Mouse (Mus musculus): ENCODE data around the gene Tuba1c. TPM values are rescaled to one million over a fixed set of nuclear protein-coding genes. Genes with fewer than 3 reads are reported as not detected.
A peak's percentile ranks its signal among the peaks of the same experiment; 100 is the strongest.

The Tuba1c gene
- polyA plus RNA-seq, 1 experiment from 2014 or later: 159 TPM

DNA sequence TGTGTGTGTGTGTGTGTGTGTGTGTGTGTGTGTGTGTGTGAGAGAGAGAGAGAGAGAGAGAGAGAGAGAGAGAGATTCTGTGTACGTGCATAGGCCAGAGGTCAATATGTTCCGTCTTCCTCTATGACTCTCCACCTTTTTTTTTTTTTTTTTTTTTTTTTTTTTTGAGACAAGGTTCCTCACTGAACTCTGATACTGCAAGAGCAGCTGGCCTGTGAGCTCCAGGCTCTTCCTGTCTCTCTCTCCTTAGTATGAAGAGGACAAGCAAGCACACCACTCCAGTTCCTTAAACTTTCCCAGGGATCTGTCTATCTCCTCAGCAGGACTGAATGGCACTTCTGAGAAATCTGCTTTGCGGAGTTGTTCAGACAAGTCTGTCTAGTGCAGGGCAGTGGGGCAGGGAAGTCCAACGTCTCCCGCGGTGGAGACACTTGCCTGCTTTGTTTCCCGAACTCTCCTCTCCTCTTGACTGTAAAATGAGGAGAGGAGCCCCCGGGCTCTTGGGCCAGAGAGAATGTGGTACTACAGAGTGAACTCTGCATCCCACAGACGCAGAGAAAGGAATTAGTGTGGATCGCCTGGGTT, 725 bp upstream of the Tuba1c start:
- ATAC-seq (ENCODE audit: low FRiP score, low TSS enrichment): no peak
- H3K4me1 ChIP-seq (replicated peaks; ENCODE audit: control insufficient read depth, insufficient read depth): peaks cover 10% of the 10 kb centered on the region; the same call in 1 of the 2 replicates
- H3K9me3 ChIP-seq (ENCODE audit: control insufficient read depth, low read length): no peaks in the 10 kb centered on the region

DNA sequence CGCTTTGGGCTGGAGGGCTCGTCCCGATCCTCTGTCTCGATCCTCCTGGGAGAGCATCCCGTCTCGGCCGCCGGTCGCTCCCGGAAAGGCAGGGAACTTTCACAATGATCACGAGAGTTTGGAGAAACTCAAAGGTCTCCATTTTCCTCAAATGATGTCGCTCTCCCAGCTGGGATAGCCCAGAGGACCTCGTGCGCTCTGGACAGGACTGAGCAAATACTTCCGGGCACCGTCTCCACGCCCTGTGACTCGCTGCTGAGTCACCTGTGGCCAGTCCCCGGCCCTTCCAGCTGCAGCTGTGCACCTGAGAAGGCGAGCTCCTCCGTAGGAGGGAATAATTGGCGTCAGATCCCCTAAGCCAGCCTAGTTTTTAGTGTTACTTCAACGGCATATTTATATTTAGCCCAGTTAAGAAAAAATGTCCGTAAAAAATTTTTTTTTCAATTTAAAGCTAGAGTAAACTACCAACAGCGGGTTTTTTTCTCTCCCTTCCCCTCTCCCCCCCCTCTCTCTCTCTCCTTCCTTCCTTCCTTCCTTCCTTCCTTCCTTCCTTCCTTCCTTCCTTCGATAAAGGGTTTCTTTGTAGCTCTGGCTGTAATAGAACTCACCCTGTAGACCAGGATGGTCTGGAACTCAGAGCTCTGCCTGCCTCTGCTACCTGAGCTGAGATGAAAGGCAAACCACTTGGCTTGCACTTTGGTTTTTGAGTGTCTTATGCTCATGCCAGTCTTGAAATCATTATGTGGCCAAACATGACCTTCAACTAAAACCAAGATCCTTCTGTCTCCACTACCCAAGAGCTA, 1.1 kb downstream of the Tuba1c start:
- H3K27ac ChIP-seq (replicated peaks): peak overlapping the region; percentile 93
- DNase-seq (ENCODE audit: low spot score) (peak; percentile 90), ATAC-seq (ENCODE audit: low FRiP score, low TSS enrichment) (peak; percentile 85)
- no peaks in the 10 kb centered on the region for H3K9me3 ChIP-seq (ENCODE audit: control insufficient read depth, low read length)
- H3K4me1 ChIP-seq (replicated peaks; ENCODE audit: control insufficient read depth, insufficient read depth): peaks cover 10% of the 10 kb centered on the region; the same call in 1 of the 2 replicates
- peaks cover 12% of the 10 kb centered on the region for H3K36me3 ChIP-seq (ENCODE audit: control insufficient read depth, insufficient read depth, low read length)
- peak overlapping the region; percentile 83 for H3K9ac ChIP-seq (ENCODE audit: low read length)
- TF ChIP-seq CTCF (IDR thresholded peaks at IDR 0.05; ENCODE audit: low read depth): no peak
- TF ChIP-seq EP300 (optimal IDR thresholded peaks at IDR 0.05): no peak
- H3K4me2 ChIP-seq (replicated peaks; ENCODE audit: low read depth): peak overlapping the region; percentile 75
- H3K27me3 ChIP-seq (ENCODE audit: control insufficient read depth, insufficient read depth, low read length): no peaks in the 10 kb centered on the region
- WGBS: 6% methylated on average over 26 of the region's 26 CpGs
- peak overlapping the region; percentile 71 for H3K4me3 ChIP-seq (ENCODE audit: low read depth, low read length)

More for the DNA sequence above, 725 bp upstream of the Tuba1c start:
- Histone ChIP-seq H3K27me3 (ENCODE audit: control insufficient read depth, insufficient read depth, low read length) (no peaks in the 10 kb centered on the region), H3K9ac (ENCODE audit: low read length) (peak overlapping the region; percentile 83), H3K36me3 (ENCODE audit: control insufficient read depth, insufficient read depth, low read length) (no peaks in the 10 kb centered on the region), H3K4me3 (ENCODE audit: low read depth, low read length) (peak overlapping the region; percentile 71), H3K27ac (replicated peaks) (peak overlapping the region; percentile 93), H3K4me2 (replicated peaks; ENCODE audit: low read depth) (peak overlapping the region; percentile 75)
- no peak for TF ChIP-seq EP300 (optimal IDR thresholded peaks at IDR 0.05)
- no peak for TF ChIP-seq CTCF (IDR thresholded peaks at IDR 0.05; ENCODE audit: low read depth)
- no peak for DNase-seq (ENCODE audit: low spot score)
- WGBS: 6% methylated on average over 10 of the region's 10 CpGs

DNA sequence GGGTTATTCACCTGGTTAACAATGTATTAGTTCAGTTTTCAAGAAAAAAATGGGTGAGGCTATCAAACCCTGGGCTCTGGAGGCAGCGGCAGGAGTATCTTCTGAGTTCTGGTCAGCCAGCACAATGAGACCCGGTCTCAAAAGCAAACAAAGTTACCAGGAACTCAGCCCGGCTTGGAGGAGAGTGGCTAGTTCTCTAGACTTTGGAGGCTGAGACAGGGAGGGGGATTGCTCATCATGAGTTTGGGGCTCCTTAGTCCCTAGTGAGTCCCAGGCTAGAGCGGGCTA, 1.6 kb downstream of the Tuba1c start:
- H3K27ac ChIP-seq (replicated peaks): peak overlapping the region; percentile 93
- peak overlapping the region; percentile 71 for H3K4me3 ChIP-seq (ENCODE audit: low read depth, low read length)
- DNase-seq (ENCODE audit: low spot score): no peak
- H3K9me3 ChIP-seq (ENCODE audit: control insufficient read depth, low read length): no peaks in the 10 kb centered on the region
- no peak for ATAC-seq (ENCODE audit: low FRiP score, low TSS enrichment)
- peak overlapping the region; percentile 83 for H3K9ac ChIP-seq (ENCODE audit: low read length)
- H3K4me2 ChIP-seq (replicated peaks; ENCODE audit: low read depth): peak overlapping the region; percentile 75
- H3K4me1 ChIP-seq (replicated peaks; ENCODE audit: control insufficient read depth, insufficient read depth): peaks cover 10% of the 10 kb centered on the region; the same call in 1 of the 2 replicates
- H3K36me3 ChIP-seq (ENCODE audit: control insufficient read depth, insufficient read depth, low read length): peaks cover 14% of the 10 kb centered on the region
- 57% methylated on average over 4 of the region's 4 CpGs for WGBS
- no peaks in the 10 kb centered on the region for H3K27me3 ChIP-seq (ENCODE audit: control insufficient read depth, insufficient read depth, low read length)
- TF ChIP-seq EP300 (optimal IDR thresholded peaks at IDR 0.05) (no peak), CTCF (IDR thresholded peaks at IDR 0.05; ENCODE audit: low read depth) (no peak)

DNA sequence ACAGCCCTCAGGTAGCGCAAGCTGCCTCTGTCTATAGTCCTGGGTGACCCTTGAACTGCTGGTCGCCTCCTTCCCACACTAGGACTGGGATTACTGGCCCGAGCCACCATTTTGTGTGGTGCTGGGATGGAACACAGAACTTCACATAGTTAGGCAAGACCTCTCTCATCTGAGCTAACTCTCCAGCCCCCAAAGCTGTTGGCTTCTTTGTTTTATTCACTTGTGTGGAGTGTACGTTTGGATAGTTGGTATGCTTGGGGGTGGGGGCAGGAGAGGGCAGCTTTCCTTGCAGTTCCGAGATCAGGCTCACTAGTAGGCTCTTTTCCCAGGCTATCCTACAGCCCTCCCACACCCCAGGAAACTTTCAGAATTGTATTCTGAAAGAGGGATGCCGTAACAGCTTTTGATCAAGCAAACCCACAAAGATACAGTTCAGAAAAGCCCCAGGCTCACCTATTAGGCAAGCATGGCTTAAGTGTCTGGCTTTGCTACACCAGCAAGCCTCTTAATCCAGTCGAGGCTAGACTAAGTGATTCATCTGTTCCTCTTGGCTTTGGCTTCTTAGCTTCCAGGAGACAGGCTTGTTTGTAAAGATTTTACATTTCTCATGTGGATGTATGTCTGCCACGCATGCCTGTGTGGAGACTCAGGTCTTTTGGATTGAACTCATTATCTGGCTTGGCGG, 2.5 kb downstream of the Tuba1c start:
- Histone ChIP-seq H3K4me3 (ENCODE audit: low read depth, low read length) (peak overlapping the region; percentile 71), H3K9ac (ENCODE audit: low read length) (0 out of 2 replicates have a peak overlapping the region, but pooled peaks have one; percentile 5), H3K27ac (replicated peaks) (peak overlapping the region; percentile 67), H3K4me1 (replicated peaks; ENCODE audit: control insufficient read depth, insufficient read depth) (peaks cover 10% of the 10 kb centered on the region; the same call in 1 of the 2 replicates), H3K27me3 (ENCODE audit: control insufficient read depth, insufficient read depth, low read length) (no peaks in the 10 kb centered on the region), H3K9me3 (ENCODE audit: control insufficient read depth, low read length) (no peaks in the 10 kb centered on the region), H3K36me3 (ENCODE audit: control insufficient read depth, insufficient read depth, low read length) (peaks cover 15% of the 10 kb centered on the region), H3K4me2 (replicated peaks; ENCODE audit: low read depth) (peak overlapping the region; percentile 75)
- DNase-seq (ENCODE audit: low spot score) (no peak), ATAC-seq (ENCODE audit: low FRiP score, low TSS enrichment) (no peak)
- TF ChIP-seq EP300 (optimal IDR thresholded peaks at IDR 0.05) (no peak), CTCF (IDR thresholded peaks at IDR 0.05; ENCODE audit: low read depth) (no peak)
- 55% methylated on average over 9 of the region's 9 CpGs for WGBS

DNA sequence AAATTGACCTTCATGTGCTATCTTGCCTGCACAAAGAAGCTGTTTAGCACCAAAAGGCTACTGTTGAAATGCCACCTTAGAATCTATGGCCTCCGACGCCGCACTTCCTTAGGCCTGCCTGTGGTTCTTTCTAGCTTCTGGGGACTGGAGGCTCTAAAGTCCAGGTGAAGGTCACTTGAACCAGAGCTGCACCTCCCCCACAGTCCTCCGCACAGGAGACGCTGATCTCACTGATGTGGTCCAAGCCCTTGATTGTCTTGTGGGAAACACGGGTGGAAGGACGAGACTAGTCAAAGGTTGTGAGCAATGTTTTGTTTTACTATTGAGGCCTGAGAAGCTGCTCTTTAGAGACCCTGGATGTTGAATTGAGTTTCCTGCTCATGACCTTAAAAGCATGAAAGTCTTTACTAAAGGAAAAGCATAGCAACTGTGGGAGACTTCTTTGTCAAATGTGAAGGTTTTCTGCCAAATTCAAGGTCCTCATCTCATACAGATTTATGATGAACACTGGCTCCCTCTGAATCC, 3.1 kb downstream of the Tuba1c start:
- Histone ChIP-seq H3K4me2 (replicated peaks; ENCODE audit: low read depth) (peak overlapping the region; percentile 75), H3K27me3 (ENCODE audit: control insufficient read depth, insufficient read depth, low read length) (no peaks in the 10 kb centered on the region), H3K27ac (replicated peaks) (peak overlapping the region; percentile 67), H3K9ac (ENCODE audit: low read length) (peak overlapping the region; percentile 5; the same call in 1 of the 2 replicates), H3K9me3 (ENCODE audit: control insufficient read depth, low read length) (no peaks in the 10 kb centered on the region), H3K4me1 (replicated peaks; ENCODE audit: control insufficient read depth, insufficient read depth) (peaks cover 10% of the 10 kb centered on the region; the same call in 1 of the 2 replicates), H3K4me3 (ENCODE audit: low read depth, low read length) (peak overlapping the region; percentile 71; the same call in 1 of the 2 replicates), H3K36me3 (ENCODE audit: control insufficient read depth, insufficient read depth, low read length) (peaks cover 15% of the 10 kb centered on the region)
- ATAC-seq (ENCODE audit: low FRiP score, low TSS enrichment): no peak
- WGBS: 46% methylated on average over 7 of the region's 7 CpGs
- no peak for TF ChIP-seq EP300 (optimal IDR thresholded peaks at IDR 0.05)
- peak; percentile 44 for DNase-seq (ENCODE audit: low spot score)
